Mouse (Mus musculus) heart, postnatal 25 days (tissue): Measurements from ENCODE around the gene Hspa1l. TPM values are rescaled to one million over a fixed set of nuclear protein-coding genes. Genes with fewer than 3 reads are reported as not detected.
"Not testable (repeated sequence)": the region's sequence is repeated elsewhere in the genome, so short reads cannot be mapped to it uniquely, and the experiment has no call there.

Source experiments
- DNase-seq: peaks from one replicate; pipeline ENCODE4 v3.0.0; 2022; ENCODE audit warnings: low spot score
- intact Hi-C: fragments of 180-260 bp; cut with DNase I; formaldehyde crosslinking; loops from one replicate; pipeline ENCODE4 v1.15.1; 2025
- total RNA-seq, 2 experiments: library from RNA; stranded (reverse); gene quantifications; 2 replicates each; pipeline ENCODE4 v1.2.3; 2021

The Hspa1l gene
- total RNA-seq, 2 experiments from 2014 or later = 6.9 to 8.1 TPM

DNA sequence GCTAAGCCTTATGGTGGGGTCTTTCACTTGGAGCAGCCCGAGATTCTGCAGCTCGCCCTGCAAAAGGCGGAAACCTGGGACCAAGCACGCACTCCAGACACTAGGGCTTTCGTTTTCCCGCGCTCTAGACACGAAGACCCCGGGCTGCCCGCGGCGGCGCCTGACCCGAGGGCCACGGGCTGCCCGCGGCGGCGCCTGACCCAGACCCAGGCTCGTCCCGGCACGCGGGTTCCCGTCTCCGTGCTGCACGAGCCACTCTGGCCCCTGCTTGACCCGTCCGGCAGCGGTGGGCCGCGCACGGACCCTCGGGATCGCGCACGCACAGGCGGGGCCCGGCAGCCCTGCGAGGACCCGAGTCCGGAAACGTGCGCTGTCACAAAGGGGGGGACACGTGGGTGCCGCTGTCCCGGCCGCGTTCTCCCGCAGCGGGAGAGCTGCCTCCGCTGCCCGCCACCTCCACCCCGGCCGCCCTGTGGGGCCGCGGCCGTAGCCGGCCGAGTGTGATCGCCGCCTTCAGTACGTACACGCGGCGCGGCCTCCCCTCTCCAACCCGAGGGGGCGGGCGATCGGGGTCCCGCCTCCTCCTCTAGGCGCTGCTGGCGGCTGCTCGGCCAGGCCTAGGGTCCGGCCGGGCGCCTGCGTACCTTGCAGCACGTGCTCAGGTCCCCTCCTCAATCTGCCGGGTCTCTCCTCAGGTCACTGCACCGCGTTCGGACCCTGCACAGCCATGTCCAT is 28.4 kb downstream of the Hspa1l start, which contains the start of gene Vars:
Vars (plus strand) TSS at position 271 of the 735 bp plus-strand sequence.
- DNase-seq = peak; percentile 81
- intact Hi-C loops = loop anchor here (5.0 kb wide), 1 partner anchor 236 kb away; the partner anchor contains the start of gene Nfkbil1

GRCm38 (mm10) chr17:35001452-35002152 is 29.1 kb downstream of the Hspa1l start:
- intact Hi-C loops = loop anchor here (5.0 kb wide), 1 partner anchor 236 kb away; the partner anchor contains the start of gene Nfkbil1
- no peak for DNase-seq

DNA sequence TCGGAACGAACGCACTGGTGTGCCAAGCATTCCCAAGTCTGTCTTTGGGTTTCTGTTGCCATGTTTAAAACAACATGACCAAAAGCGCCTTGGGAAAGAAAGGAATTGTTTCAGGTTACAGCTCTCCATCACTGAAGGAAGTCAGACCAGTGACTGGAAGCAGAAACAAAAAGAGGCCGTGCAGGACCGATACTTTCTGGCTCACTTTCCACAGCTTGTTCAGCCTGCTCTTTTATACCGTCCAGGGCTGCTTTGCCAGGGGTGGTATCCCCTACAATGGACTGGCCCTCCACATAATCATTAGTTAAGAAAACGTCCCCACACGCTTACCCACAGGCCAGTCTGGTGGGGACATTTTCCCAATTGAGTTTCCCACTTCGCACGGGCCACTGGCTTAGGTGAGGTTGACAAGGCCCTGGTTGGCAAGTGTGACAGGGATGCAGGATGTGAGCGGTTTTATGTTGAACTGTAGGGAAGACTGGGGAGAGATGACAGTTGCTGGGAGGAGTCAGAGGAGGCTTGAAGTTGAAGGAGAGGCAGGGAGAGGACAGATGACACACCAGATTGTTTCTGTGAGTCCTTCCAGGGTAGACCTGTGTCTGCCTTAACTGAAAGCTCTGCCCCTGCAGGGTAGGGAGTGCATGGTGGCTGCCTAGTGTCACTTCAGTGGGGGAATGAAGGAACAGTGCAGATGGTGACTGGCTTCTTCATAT is 29.8 kb downstream of the Hspa1l start:
- intact Hi-C loops = loop anchor here (5.0 kb wide), 1 partner anchor 235 kb away; the partner anchor contains the start of gene Nfkbil1

DNA sequence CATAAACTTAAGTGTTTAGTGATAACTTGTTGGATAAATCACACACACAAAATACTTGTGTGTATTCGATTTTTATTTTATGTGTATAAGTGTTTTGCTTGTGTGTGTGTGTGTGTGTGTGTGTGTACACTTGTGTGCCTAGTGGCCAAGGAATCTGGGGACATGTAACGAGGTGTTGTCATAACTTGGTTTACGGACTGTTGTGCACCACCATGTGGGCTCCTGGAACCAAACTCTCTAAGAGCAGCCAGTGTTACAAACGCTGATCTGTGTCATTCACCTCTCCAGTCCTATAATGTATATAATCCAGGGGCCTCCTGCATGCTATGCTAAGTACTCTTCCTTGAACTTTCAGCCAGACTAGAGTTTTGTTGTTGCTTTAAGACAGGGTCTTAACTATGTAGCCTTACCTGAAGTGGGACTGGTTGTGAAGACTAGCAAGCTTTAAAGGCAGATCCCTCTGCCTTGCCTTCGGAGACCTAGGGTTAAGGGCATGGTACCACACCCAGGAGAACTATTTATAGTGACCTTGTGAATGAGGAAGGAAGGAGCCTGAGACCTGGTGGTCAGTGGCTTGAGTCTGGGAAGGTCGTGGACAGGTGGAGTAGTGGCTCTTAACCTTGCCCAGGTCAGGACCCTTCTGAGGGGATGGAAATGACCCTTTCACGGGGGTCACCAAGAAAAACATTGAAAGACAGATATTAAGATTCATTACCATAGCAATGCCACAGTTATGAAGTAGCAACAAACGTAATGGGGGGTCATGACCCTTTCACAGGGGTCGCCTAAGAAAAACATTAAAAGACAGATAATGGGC is 30.7 kb downstream of the Hspa1l start:
- DNase-seq = no peak
- intact Hi-C loops = loop anchor here (5.0 kb wide), 1 partner anchor 234 kb away; the partner anchor contains the start of gene Nfkbil1

More for the DNA sequence above, 29.8 kb downstream of the Hspa1l start:
- DNase-seq = no peak

GRCm38 (mm10) chr17:35004075-35004717 is 31.7 kb downstream of the Hspa1l start:
- intact Hi-C loops = loop anchor here (5.0 kb wide), 1 partner anchor 233 kb away; the partner anchor contains the start of gene Nfkbil1
- no peak for DNase-seq

GRCm38 (mm10) chr17:35005158-35005557 is 32.7 kb downstream of the Hspa1l start:
- intact Hi-C loops = no loop called here
- no peak for DNase-seq

DNA sequence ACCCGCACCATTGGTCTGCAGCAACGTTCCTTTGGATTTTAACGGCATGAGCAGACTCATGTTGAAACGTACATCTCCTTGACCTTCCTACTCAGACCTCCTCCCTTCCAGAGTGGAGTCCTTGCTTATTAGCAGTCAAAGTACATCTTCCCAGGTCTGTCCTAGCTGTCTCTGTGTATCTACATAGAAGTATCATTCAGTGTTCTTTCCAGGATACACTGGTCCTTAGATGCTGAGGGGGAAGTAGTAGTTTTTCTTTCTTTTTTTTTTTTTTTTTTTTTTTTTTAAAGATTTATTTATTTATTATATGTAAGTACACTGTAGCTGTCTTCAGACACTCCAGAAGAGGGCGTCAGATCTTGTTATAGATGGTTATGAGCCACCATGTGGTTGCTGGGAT is 33.4 kb downstream of the Hspa1l start:
- DNase-seq, intact Hi-C loops: not testable (repeated sequence)

DNA sequence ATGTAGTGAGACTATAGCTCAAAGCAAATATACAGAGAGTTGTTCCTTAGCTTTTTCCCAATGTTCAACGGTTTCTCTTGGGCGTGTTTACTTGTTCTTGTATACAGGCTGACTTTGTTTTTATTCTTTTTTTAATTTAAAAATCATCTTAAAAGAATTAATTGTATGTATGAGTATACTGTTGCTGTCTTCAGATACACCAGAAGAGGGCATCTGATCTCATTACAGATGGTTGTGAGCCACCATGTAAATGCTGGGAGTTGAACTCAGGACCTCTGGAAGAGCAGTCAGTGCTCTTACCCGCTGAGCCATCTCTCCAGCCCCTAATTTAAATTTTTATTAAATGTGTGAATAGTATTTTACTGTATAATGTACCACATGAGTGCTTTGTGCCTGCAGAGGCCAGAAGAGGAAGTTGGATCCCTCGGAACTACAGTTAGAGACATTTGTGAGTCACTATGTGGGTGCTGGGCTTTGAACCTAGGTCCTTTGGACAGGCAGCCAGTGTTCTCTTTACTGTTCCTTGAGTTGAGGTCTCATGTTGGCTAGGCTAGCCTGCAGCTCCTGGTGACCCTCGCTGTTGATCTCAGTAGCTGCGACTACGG is 35.0 kb downstream of the Hspa1l start:
- intact Hi-C loops = no loop called here

GRCm38 (mm10) chr17:35009586-35009985 is 37.1 kb downstream of the Hspa1l start:
- intact Hi-C loops = no loop called here
- DNase-seq = no peak

More for the DNA sequence above, 35.0 kb downstream of the Hspa1l start:
- DNase-seq = no peak

- intact Hi-C loops = no loop called here
- DNase-seq = no peak
These were observed 38.9 kb downstream of the Hspa1l start for GRCm38 (mm10) chr17:35011440-35011839.

DNA sequence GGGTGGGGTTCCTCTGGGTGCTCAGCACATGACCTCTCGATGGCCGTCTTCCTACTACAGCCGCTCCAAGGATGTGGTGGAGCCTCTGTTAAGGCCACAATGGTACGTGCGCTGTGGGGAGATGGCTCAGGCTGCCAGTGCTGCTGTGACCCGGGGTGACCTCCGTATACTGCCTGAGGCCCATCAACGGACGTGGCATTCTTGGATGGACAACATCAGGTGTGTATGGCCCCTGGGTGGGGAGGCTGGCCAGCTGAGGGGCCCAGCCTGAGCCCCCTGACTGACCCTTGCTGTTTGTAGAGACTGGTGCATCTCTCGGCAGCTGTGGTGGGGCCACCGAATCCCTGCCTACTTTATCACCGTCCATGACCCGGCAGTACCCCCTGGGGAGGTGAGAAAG is 39.9 kb downstream of the Hspa1l start:
- DNase-seq = no peak
- intact Hi-C loops = no loop called here

- DNase-seq = no peak
- intact Hi-C loops = no loop called here
These were observed 40.7 kb downstream of the Hspa1l start for GRCm38 (mm10) chr17:35013221-35013620.

DNA sequence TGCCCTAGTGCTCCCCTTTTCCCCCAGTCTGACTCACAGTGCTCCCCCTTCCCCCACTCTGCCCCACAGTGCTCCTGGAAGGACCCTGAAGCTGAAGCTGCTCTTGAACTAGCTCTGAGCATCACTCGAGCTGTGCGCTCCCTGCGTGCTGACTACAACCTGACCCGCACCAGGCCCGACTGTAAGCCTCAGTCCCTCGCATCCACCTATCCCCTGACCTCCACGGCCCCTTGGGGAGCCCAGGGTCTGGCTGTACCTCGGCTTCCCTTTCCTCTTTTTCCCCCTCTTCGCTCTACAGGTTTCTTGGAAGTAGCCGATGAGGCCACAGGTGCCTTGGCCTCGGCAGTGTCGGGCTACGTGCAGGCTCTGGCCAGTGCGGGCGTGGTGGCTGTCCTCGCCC is 42.8 kb downstream of the Hspa1l start:
- no peak for DNase-seq
- intact Hi-C loops = no loop called here

DNA sequence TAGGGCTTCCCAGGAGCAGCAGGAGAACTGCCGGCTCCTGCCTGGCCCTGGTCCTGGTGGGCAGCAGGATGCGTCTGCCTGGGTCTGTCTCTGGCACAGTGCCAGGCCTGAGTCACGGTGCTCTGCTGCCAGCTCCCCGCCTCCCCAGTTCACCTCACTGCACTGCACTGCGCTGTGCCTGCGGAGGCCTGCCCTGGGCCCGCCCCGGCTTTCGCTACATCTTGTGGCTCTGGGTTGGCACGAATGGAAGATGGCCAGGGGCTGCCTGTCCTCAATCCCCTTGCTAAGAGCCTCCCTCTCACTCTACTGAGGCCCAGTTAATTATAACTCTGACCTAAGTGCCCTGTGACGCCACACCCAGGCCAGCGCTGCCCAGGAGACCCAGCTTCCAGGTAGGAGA is 43.9 kb downstream of the Hspa1l start, which contains the start of gene Vwa7:
Vwa7 (plus strand) TSS at position 204 of the 400 bp plus-strand sequence.
- intact Hi-C loops = no loop called here
- DNase-seq = no peak

GRCm38 (mm10) chr17:35016791-35017705 is 44.5 kb downstream of the Hspa1l start:
- intact Hi-C loops = no loop called here
- no peak for DNase-seq

DNA sequence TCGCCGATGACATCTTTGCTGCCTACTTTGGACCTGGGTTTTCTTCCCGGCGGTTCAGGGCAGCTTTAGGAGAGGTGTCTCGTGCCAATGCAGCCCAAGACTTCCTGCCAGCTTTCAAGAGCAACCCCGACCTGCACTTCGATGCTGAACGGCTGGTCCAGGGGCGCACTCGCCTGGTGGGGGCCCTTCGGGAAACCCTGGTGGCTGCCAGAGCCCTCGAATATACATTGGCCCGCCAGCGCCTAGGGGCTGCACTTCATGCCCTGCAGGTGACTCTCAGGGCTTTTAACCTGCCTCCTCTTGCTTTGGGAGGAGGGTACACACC is 45.2 kb downstream of the Hspa1l start:
- DNase-seq = no peak
- intact Hi-C loops = no loop called here

GRCm38 (mm10) chr17:35018171-35018570 is 45.7 kb downstream of the Hspa1l start:
- no peak for DNase-seq
- intact Hi-C loops = no loop called here
